Mouse (Mus musculus) layer of hippocampus, adult 8-10 months (tissue): ENCODE measurements around the gene Fuk. TPM values are rescaled to one million over a fixed set of nuclear protein-coding genes. Genes with fewer than 3 reads are reported as not detected.

Experiments used
- total RNA-seq, 4 experiments: library from RNA; stranded (reverse); gene quantifications; 2 replicates each; pipeline ENCODE4 v1.2.4; 2022

The Fuk gene
- total RNA-seq, 4 experiments from 2014 or later: 20.7 to 26.7 (median 24.4) TPM

Other genes starting within 250 kb of the Fuk start
- gene Mtss1l, start 181.0 kb downstream of the Fuk start, total RNA-seq: 100 to 1,000 TPM; 209 to 246 (median 223) TPM
- gene Il34, start 96.6 kb downstream of the Fuk start, total RNA-seq: 10 to 100 TPM; 57.8 to 86.8 (median 69.6) TPM
- 10 to 100 TPM; 50.8 to 64.2 (median 62.8) TPM for gene Cog4, start 55.9 kb downstream of the Fuk start, total RNA-seq
- 10 to 100 TPM; 64.5 to 78.9 (median 76.6) TPM for gene Sf3b3, start 55.7 kb downstream of the Fuk start, total RNA-seq
- 100 to 1,000 TPM in 1 of 4 experiments, 10 to 100 TPM in 3; 89.2 to 101 (median 95.3) TPM for gene St3gal2, start 17.4 kb upstream of the Fuk start, total RNA-seq
- gene Ddx19a, start 95.3 kb upstream of the Fuk start, total RNA-seq: 10 to 100 TPM; 27.2 to 37.3 (median 31.0) TPM
- 10 to 100 TPM; 15.9 to 20.4 (median 16.6) TPM for gene Ddx19b, start 129.3 kb upstream of the Fuk start, total RNA-seq
- 10 to 100 TPM; 78.6 to 89.6 (median 84.8) TPM for gene Aars, start 130.7 kb upstream of the Fuk start, total RNA-seq
- not detected for gene Exosc6, start 153.9 kb upstream of the Fuk start, total RNA-seq
- gene Clec18a, start 189.9 kb upstream of the Fuk start, total RNA-seq: 1 to 10 TPM; 1.2 to 2.4 (median 1.5) TPM
- 10 to 100 TPM; 27.6 to 30.4 (median 29.8) TPM for gene Pdpr, start 192.1 kb upstream of the Fuk start, total RNA-seq